Mouse (Mus musculus): ENCODE measurements around the gene Kif24. TPM values are rescaled to one million over a fixed set of nuclear protein-coding genes. Genes with fewer than 3 reads are reported as not detected.

The Kif24 gene
- total RNA-seq, 2 experiments from 2014 or later: 1.0 to 1.1 TPM

DNA sequence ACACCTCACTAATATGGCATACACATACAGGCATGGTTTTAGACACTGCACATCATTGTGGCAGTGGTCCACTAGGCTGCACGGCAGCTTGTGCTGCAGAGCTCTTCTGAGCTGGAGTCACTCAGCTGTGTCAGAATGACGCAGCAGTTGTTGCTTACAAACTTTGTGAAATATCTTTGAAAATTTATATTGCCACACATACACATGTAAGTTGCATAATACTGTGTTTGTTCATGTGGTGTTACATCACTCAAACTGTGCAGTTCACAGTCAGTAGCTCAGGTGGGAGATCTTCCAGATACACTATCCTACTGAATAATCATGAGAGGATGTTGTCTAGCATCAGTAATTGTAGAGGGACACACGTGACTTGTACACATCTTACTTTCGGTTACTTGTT lies 96.5 kb downstream of the Kif24 start:
- no peak for DNase-seq (ENCODE audit: low spot score in 2 of 2)
- intact Hi-C loops (cut with DNase I): no loop called here

DNA sequence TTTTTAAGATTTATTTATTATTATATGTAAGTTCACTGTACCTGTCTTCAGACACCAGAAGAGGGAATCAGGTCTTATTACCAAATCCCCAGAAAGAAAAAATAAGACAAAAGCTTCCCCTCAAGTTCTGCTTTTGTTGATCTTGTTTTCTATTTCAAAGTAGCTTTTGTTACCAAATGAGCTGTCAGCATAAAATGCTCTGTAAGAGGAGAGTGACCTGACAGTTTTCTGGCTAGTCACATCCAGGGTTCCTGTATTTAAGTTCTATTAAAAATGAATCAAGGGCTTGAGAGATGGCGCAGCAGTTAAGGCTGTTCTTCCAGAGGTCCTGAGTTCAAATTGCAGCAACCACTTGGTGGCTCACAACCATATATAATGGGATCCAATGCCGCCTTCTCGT lies 103.6 kb downstream of the Kif24 start:
- no peak for DNase-seq (ENCODE audit: low spot score in 2 of 2)
- intact Hi-C loops (cut with DNase I): no loop called here

DNA sequence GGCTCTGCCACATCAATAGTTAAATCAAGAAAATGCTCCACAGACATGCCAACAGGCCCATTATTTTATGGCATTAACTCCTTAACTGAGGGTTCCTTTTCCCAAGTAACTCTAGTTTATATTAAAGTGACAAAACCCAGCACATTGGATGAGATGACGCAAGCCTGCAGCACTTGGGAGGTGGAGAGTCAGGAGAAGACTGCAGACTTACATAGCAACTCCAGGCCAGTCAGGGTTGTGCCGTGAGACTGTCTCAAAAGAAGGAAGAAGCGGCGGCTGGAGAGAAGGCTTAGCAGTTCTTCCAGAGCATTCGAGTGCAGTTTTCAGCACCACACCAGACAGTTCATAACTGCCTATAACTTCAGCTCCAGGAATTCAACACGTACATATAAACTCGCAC lies 105.3 kb downstream of the Kif24 start:
- DNase-seq (ENCODE audit: low spot score in 2 of 2): no peak

DNA sequence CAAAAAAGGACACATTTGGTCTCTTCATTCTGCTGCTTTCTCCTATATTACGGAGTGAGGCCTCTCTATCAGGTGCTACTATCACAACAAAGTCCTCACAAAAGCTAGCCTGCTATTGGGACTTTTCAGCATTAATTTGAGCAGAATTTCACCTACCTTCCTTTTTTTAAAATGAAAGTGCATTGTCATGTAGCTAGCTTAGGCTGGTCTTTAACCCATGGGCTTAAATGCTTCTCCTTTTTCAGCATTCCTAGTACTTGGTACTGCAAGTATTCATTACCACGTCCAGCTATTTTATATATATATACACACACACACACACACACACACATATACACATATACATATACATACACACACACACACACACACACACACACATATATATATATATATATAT lies 106.0 kb downstream of the Kif24 start:
- intact Hi-C loops (cut with DNase I): no loop called here
- DNase-seq (ENCODE audit: low spot score in 2 of 2): no peak

More for the DNA sequence above, 105.3 kb downstream of the Kif24 start:
- intact Hi-C loops (cut with DNase I): no loop called here

DNA sequence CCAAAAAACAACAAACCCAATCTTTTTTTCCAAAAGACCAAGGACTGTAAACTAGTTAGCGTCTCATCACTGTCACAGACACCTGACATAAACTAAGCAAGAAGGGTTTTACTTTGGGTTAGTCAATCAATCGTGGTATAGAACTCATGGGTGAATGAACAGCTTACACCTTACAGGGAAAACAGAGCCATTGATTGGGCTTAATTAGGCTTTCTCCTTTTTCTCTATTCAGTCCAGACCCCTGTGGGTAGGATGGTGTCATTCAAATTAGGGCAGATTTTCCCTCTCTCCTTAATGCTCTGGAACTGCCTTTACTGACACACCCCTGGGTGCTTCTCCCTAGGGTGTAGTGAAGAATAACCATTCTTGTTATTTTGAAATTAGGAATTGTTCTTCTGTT lies 107.5 kb downstream of the Kif24 start:
- intact Hi-C loops (cut with DNase I): no loop called here
- no peak for DNase-seq (ENCODE audit: low spot score in 2 of 2)

DNA sequence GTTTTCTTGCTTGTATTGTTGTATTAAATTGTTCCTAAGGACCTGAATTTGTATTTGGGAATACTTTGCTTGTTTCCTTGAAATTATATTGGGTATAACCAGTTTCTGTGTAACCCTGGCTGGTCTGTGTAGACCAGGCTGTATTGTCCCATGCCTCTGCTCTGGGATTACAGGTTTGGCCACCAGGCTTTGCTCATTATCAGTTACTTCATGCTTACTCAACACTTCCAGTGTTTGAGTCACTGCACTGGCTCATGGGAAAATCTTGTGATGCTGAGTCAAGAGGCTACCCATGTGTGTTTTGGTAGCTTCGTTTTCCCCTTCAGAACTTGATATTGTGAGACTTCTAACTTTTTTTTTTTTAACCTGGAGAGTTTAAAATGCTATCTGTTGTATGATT lies 111.4 kb downstream of the Kif24 start:
- DNase-seq (ENCODE audit: low spot score in 2 of 2): no peak
- intact Hi-C loops (cut with DNase I): no loop called here

DNA sequence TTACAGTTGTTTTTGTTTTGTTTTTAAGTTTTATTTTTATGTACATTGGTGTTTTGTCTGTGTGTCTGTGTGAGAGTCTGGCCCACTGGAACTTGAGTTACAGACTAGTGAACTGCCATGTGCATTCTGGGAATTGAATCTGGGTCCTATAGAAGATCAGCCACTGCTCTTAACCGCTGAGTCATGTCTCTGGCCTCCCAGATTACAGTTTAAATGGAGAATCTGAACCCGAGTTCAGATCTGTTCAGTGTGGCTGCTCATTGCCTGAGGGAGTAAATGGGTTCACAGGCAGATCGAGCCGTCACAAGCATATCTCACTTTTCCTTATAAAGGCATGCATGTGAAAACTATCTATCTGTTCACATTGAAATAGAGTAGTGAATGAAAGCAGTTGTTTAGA lies 111.9 kb downstream of the Kif24 start:
- intact Hi-C loops (cut with DNase I): no loop called here
- DNase-seq (ENCODE audit: low spot score in 2 of 2): no peak

DNA sequence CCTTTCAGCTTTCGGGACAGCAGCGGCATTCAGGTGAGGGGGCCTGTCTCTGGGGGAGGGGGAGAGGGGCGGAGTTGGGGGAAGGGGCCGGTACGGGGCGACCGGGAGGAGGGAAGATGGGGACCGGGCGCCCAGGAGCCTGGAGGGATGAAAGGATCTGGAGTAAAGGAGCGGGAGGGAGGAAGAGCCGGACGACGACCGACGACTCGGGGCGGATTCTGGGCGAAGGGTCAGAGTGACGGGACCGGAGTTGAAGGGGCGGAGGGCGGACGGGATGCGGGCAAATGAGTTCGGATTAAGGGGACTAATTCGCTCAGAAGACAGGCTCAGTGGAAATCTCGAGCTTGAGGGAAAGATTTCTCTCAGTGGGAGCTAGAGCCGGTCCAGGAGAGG lies 115.5 kb downstream of the Kif24 start:
- DNase-seq (ENCODE audit: low spot score in 2 of 2): no peak
- intact Hi-C loops (cut with DNase I): loop anchor here (2.0 to 5.0 kb wide), 2 partner anchors 37 to 74 kb away; partner anchors contain the start of genes Dcaf12 and Ubap2

DNA sequence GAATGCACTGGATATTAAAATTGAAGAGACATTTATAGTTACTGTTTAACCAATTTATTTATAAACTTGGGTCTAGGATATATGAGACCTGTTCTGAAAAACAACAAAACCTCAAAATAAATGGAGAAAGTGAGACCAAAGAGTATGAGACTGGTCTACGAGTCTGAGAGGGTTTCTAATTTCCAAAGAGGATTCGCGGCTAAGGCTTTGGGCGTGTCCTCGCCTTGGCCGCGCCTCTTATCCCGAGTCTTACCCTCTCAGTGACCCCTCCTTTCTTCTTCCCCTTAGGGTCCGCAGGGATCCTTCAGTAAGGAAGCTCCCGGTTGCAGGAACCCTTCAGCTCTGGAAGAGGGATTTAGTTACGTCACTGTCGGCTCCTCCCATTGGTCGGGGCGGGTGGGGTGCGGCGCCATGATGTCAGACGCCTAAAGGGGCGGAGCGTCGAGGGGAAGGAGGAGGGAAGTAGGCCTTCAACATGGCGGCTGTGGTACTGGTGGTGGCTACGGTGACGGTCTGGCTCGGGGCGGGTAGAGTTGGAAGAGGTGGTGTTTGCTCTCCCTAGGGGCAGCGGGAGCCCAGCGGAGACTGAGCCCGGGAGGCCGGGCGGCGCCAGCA lies 116.0 kb downstream of the Kif24 start, which contains the start of gene Ubap1:
Gene Ubap1, plus strand, starts transcription at position 413 of the 615 bp plus-strand sequence.
- intact Hi-C loops (cut with DNase I): loop anchor here (2.0 to 5.0 kb wide), 2 partner anchors 36 to 74 kb away; partner anchors contain the start of genes Dcaf12 and Ubap2
- DNase-seq (ENCODE audit: low spot score in 2 of 2): peak; percentile 87 to 96

DNA sequence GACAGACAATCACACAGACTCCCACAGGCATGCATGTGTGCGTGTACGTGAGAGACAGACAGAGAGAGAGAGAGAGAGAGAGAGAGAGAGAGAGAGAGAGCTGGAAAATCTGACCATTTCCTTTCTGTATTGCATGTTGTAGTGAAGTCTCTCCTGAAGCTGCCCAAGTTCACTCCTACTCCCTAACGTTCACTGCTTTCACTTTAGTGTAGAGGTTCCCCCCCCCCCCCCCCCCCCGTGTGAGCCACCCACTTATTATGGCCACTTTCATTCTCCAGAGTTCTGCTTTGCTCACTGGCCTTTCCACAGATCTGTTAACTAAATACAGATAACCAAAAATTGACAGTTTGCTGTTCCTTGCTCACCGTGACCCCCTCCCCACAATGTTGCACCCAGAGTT lies 116.8 kb downstream of the Kif24 start:
- DNase-seq (ENCODE audit: low spot score in 2 of 2): no peak
- intact Hi-C loops (cut with DNase I): loop anchor here (2.0 to 5.0 kb wide), 2 partner anchors 36 to 73 kb away; partner anchors contain the start of genes Dcaf12 and Ubap2

DNA sequence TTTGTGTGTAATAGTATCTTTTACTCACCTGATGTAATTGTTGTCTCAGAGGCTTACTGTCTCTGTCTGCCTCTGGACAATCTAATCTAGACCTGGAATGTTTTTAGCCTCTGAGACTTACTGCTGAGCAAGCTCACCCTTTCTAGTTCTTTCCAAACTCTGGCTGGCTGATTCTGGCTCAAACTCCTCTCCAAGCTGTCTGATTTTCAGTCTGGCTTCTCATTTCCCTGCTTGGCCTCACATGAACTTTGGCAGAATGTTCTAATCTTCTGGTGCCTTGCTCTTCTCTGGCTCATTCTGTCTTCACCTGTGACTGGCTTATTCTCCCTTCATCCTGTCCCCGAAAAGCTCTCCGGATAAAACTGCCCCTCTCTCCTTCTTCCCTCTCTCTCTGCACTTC lies 118.7 kb downstream of the Kif24 start:
- intact Hi-C loops (cut with DNase I): loop anchor here (5.0 kb wide), 1 partner anchor 34 kb away; the partner anchor contains the start of gene Dcaf12
- DNase-seq (ENCODE audit: low spot score in 2 of 2): no peak

DNA sequence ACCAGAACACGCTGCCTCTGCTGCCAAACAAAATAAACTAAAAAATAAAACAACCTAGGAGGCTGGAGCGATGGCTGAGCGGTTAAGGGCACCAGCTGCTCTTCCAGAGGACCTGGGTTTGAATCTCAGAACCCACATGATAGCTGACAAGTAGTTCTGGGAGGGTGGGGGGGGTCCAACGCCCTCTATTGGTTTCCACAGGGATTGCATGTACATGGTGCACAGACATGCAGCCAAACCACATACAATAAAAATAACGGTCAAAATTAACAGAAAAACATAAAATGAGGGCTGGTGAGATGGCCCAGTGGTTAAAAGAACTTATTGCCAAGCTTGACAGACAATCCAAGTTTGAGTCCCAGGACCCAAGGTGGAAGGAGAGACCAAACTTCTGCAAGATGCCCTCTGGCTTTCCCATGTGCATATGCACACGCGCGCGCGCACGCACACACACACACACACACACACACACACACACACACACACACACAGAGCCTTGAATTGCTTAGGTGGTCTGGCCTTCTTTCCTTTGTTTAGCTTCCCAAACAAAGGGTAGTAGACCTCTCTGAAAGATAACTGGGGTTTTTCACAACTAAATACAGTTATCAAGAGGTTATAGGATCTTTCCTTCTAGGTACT lies 123.7 kb downstream of the Kif24 start:
- intact Hi-C loops (cut with DNase I): no loop called here
- DNase-seq (ENCODE audit: low spot score in 2 of 2): no peak

Other genes with a start within 250 kb of the Kif24 start
- 10 to 100 TPM; 36.6 to 46.2 TPM for gene Ubap2, start 189.7 kb downstream of the Kif24 start, total RNA-seq (2021)
- gene Dcaf12, start 150.0 kb downstream of the Kif24 start, total RNA-seq (2021): 10 to 100 TPM; 46.1 to 48.0 TPM
- gene Ubap1, start 115.9 kb downstream of the Kif24 start, total RNA-seq (2021): 10 to 100 TPM; 47.5 to 48.4 TPM
- gene Nudt2, start 264 bp upstream of the Kif24 start, total RNA-seq (2021): 10 to 100 TPM; 24.7 to 26.4 TPM
- 10 to 100 TPM; 31.6 to 36.9 TPM for gene AI464131, start 38.2 kb upstream of the Kif24 start, total RNA-seq (2021)
- gene 1110017D15Rik, start 52.4 kb upstream of the Kif24 start, total RNA-seq (2021): 1 to 10 TPM; 3.9 to 5.8 TPM
- 100 to 1,000 TPM; 203 to 209 TPM for gene Fam219a, start 104.7 kb upstream of the Kif24 start, total RNA-seq (2021)
- gene Dnaic1, start 104.9 kb upstream of the Kif24 start, total RNA-seq (2021): 1 to 10 TPM; 7.2 to 8.0 TPM
- gene Enho, start 175.4 kb upstream of the Kif24 start, total RNA-seq (2021): 10 to 100 TPM; 54.4 to 63.0 TPM
- 100 to 1,000 TPM in 1 of 2 experiments, 10 to 100 TPM in 1; 98.9 to 109 TPM for gene Cntfr, start 232.2 kb upstream of the Kif24 start, total RNA-seq (2021)
- gene Il11ra1, start 235.1 kb upstream of the Kif24 start, total RNA-seq (2021): 10 to 100 TPM; 35.8 to 43.8 TPM
- 10 to 100 TPM; 26.8 to 31.3 TPM for gene Rpp25l, start 248.6 kb upstream of the Kif24 start, total RNA-seq (2021)

All from left cerebral cortex, postnatal 25 days (tissue).